Mouse (Mus musculus) brain, embryonic 14.5 days (tissue): ENCODE measurements at regions not wholly inside any gene's neighbourhood (a gene's known extent, or its start where the extent isn't known, plus 50 kb on each side); places are given as distances from the start of the nearest gene placed in this dataset.

Experiments used
- CTCF ChIP-seq: fragments of 200-500 bp; IDR thresholded peaks from 2 replicates; pipeline ENCODE4 v1.5.1; 2012; ENCODE audit warnings: inconsistent platforms, mild to moderate bottlenecking, moderate library complexity, borderline replicate concordance; ENCODE audit not compliant: insufficient read depth, insufficient read length; ENCODE audit errors: extremely low read depth
- POLR2A ChIP-seq: fragments of 200-500 bp; IDR thresholded peaks from 2 replicates; pipeline ENCODE4 v1.6.1; 2012; ENCODE audit warnings: mild to moderate bottlenecking, inconsistent platforms, borderline replicate concordance; ENCODE audit not compliant: poor library complexity, insufficient read depth, insufficient read length, severe bottlenecking; ENCODE audit errors: extremely low read depth

DNA sequence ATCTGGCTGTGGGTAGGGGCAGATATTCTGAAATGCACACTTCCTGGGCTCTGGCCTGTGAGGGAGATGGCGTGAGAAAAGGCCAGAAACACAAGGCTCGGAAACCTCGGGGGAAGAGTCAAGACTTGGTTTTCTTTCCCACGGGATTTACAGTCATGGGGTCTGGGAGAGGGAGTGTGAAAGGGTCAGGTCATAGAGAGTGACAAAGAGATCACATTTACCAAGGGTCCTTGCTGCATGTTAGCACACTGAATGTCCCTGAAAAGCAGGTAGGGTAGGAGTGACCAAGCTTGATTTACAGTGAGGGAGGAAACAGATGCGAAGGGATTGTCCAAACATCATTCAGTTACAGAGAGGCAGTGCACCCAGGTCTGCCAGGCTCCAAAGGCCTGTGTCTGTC, 156.0 kb downstream of the Efnb1 start:
- TF ChIP-seq CTCF (no peak), POLR2A (no peak)
